Mouse (Mus musculus) C2C12 (cell line): ENCODE measurements at regions not wholly inside any gene's neighbourhood (a gene's known extent, or its start where the extent isn't known, plus 50 kb on each side); places are given as distances from the start of the nearest gene placed in this dataset.

ENCODE experiments used
- H3K27me3 ChIP-seq: one replicate; pipeline ENCODE4 v1.6.1; 2011; ENCODE audit not compliant: control insufficient read depth, insufficient read depth, insufficient read length
- H3K36me3 ChIP-seq: one replicate; pipeline ENCODE4 v1.6.1; 2011; ENCODE audit not compliant: control insufficient read depth, insufficient read depth
- H3K4me3 ChIP-seq: one replicate; pipeline ENCODE4 v1.5.1; 2011; ENCODE audit warnings: mild to moderate bottlenecking, control low read depth; ENCODE audit not compliant: poor library complexity, insufficient read depth, severe bottlenecking
- H3K79me2 ChIP-seq: one replicate; pipeline ENCODE4 v1.6.1; 2011; ENCODE audit not compliant: control insufficient read depth, insufficient read depth
- H3K79me3 ChIP-seq: one replicate; pipeline ENCODE4 v1.6.1; 2011; ENCODE audit warnings: low read depth, control low read depth
- H3ac ChIP-seq: one replicate; pipeline ENCODE3; 2011; ENCODE audit warnings: low read depth; ENCODE audit not compliant: control insufficient read depth, insufficient read length
- CEBPB ChIP-seq: IDR thresholded peaks from one replicate; pipeline ENCODE4 v1.6.1; 2011; ENCODE audit warnings: low read depth, mild to moderate bottlenecking, control low read depth, moderate library complexity
- CTCF ChIP-seq: IDR thresholded peaks from one replicate; pipeline ENCODE4 v1.5.1; 2011; ENCODE audit not compliant: control insufficient read depth, insufficient read depth, insufficient read length
- FOSL1 ChIP-seq: IDR thresholded peaks from one replicate; pipeline ENCODE4 v1.8.0; 2011; ENCODE audit warnings: mild to moderate bottlenecking, low read length; ENCODE audit not compliant: poor library complexity, insufficient read depth, severe bottlenecking
- MAX ChIP-seq: IDR thresholded peaks from one replicate; pipeline ENCODE4 v1.6.1; 2011; ENCODE audit warnings: mild to moderate bottlenecking, control low read depth
- MYOD1 ChIP-seq: IDR thresholded peaks from one replicate; pipeline ENCODE4 v1.6.1; 2011; ENCODE audit warnings: low read depth; ENCODE audit not compliant: control insufficient read depth, insufficient read length
- MYOG ChIP-seq: IDR thresholded peaks from one replicate; pipeline ENCODE4 v1.6.1; 2011; ENCODE audit not compliant: control insufficient read depth, insufficient read length; ENCODE audit errors: extremely low read depth
- USF1 ChIP-seq: IDR thresholded peaks from one replicate; pipeline ENCODE4 v1.6.1; 2011; ENCODE audit warnings: low read depth, mild to moderate bottlenecking, control low read depth, moderate library complexity

GRCm38 (mm10) chr15:37114119-37114518 lies 106.5 kb upstream of the Zfp706 start:
- Histone ChIP-seq H3K27me3 (peaks cover 8% of the 10 kb centered on the region), H3K36me3 (no peaks in the 10 kb centered on the region), H3K79me3 (no peaks in the 10 kb centered on the region), H3ac (no peak overlapping the region), H3K79me2 (no peaks in the 10 kb centered on the region), H3K4me3 (no peak overlapping the region)
- no peak for TF ChIP-seq USF1
- TF ChIP-seq CEBPB = peak; percentile 70
- TF ChIP-seq CTCF = peak; percentile 65

- no peak overlapping the region for H3K4me3 ChIP-seq
- H3K79me3 ChIP-seq = no peaks in the 10 kb centered on the region
- H3K27me3 ChIP-seq = peaks cover 22% of the 10 kb centered on the region
- TF ChIP-seq USF1 (no peak), MYOG (no peak), CTCF (no peak), CEBPB (no peak), MAX (no peak), FOSL1 (no peak), MYOD1 (no peak)
- no peaks in the 10 kb centered on the region for H3K36me3 ChIP-seq
- H3ac ChIP-seq = no peak overlapping the region
- no peaks in the 10 kb centered on the region for H3K79me2 ChIP-seq
These were observed 102.9 kb upstream of the Zfp706 start for GRCm38 (mm10) chr15:37110462-37110861.

GRCm38 (mm10) chr15:37102035-37102555 lies 94.5 kb upstream of the Zfp706 start:
- Histone ChIP-seq H3K79me2 (no peaks in the 10 kb centered on the region), H3K4me3 (no peak overlapping the region), H3K79me3 (no peaks in the 10 kb centered on the region), H3K27me3 (peaks cover 4% of the 10 kb centered on the region), H3ac (no peak overlapping the region), H3K36me3 (no peaks in the 10 kb centered on the region)
- TF ChIP-seq CTCF (peak; percentile 18), CEBPB (no peak)

GRCm38 (mm10) chr15:37101419-37101818 lies 93.8 kb upstream of the Zfp706 start:
- no peaks in the 10 kb centered on the region for H3K36me3 ChIP-seq
- H3K79me2 ChIP-seq = no peaks in the 10 kb centered on the region
- no peaks in the 10 kb centered on the region for H3K79me3 ChIP-seq
- no peaks in the 10 kb centered on the region for H3K27me3 ChIP-seq
- no peak overlapping the region for H3K4me3 ChIP-seq
- H3ac ChIP-seq = no peak overlapping the region
- TF ChIP-seq MYOD1 (no peak), CTCF (peak; percentile 6)

- Histone ChIP-seq H3K4me3 (no peak overlapping the region), H3K79me2 (no peaks in the 10 kb centered on the region), H3ac (no peak overlapping the region), H3K27me3 (no peaks in the 10 kb centered on the region), H3K79me3 (no peaks in the 10 kb centered on the region), H3K36me3 (no peaks in the 10 kb centered on the region)
- TF ChIP-seq MYOD1 = no peak
- TF ChIP-seq CEBPB = no peak
- no peak for TF ChIP-seq FOSL1
- TF ChIP-seq USF1 = no peak
- TF ChIP-seq CTCF = no peak
- TF ChIP-seq MYOG = no peak
- no peak for TF ChIP-seq MAX
These were observed 93.3 kb upstream of the Zfp706 start for GRCm38 (mm10) chr15:37100767-37101288.

GRCm38 (mm10) chr15:37099927-37100766 lies 92.6 kb upstream of the Zfp706 start:
- H3K36me3 ChIP-seq = no peaks in the 10 kb centered on the region
- no peaks in the 10 kb centered on the region for H3K79me2 ChIP-seq
- H3K4me3 ChIP-seq = no peak overlapping the region
- no peaks in the 10 kb centered on the region for H3K79me3 ChIP-seq
- no peak for TF ChIP-seq CEBPB
- TF ChIP-seq CTCF = peak; percentile 61
- H3K27me3 ChIP-seq = no peaks in the 10 kb centered on the region
- no peak overlapping the region for H3ac ChIP-seq
